Mouse (Mus musculus): Measurements from ENCODE around the gene Ninj2. TPM values are rescaled to one million over a fixed set of nuclear protein-coding genes. Genes with fewer than 3 reads are reported as not detected.

Ninj2 gene
- polyA plus RNA-seq, 1 experiment from 2014 or later, result not detected

- no peaks in the 10 kb centered on the region for H3K36me3 ChIP-seq
- peaks cover 21% of the 10 kb centered on the region for H3K4me1 ChIP-seq
- no peaks in the 10 kb centered on the region for H3K9me3 ChIP-seq
- no peak overlapping the region for H3K4me3 ChIP-seq
- H3K9ac ChIP-seq, result no peak overlapping the region
- WGBS, result 22% methylated on average over 10 of the region's 10 CpGs
- peak; percentile 59 for ATAC-seq (ENCODE audit: low FRiP score, low read depth)
- no peak overlapping the region for H3K27ac ChIP-seq
- no peaks in the 10 kb centered on the region for H3K27me3 ChIP-seq (replicated peaks)
- no peak overlapping the region for H3K4me2 ChIP-seq (replicated peaks)
Observed at GRCm38 (mm10) chr6:120199638-120200394, 106.7 kb downstream of the Ninj2 start.

- peaks cover 21% of the 10 kb centered on the region for H3K4me1 ChIP-seq
- no peak overlapping the region for H3K9ac ChIP-seq
- H3K9me3 ChIP-seq, result no peaks in the 10 kb centered on the region
- no peak overlapping the region for H3K4me2 ChIP-seq (replicated peaks)
- WGBS, result 48% methylated on average over 6 of the region's 6 CpGs
- ATAC-seq (ENCODE audit: low FRiP score, low read depth), result peak; percentile 43; the same call in 1 of the 2 replicates
- no peak overlapping the region for H3K4me3 ChIP-seq
- H3K27me3 ChIP-seq (replicated peaks), result no peaks in the 10 kb centered on the region
- no peak overlapping the region for H3K27ac ChIP-seq
- H3K36me3 ChIP-seq, result no peaks in the 10 kb centered on the region
Observed at GRCm38 (mm10) chr6:120201956-120202355, 108.8 kb downstream of the Ninj2 start.

GRCm38 (mm10) chr6:120202406-120202805 lies 109.3 kb downstream of the Ninj2 start:
- Histone ChIP-seq H3K36me3 (no peaks in the 10 kb centered on the region), H3K4me2 (replicated peaks) (no peak overlapping the region), H3K9ac (no peak overlapping the region), H3K4me3 (no peak overlapping the region), H3K4me1 (peaks cover 21% of the 10 kb centered on the region), H3K27ac (no peak overlapping the region), H3K9me3 (no peaks in the 10 kb centered on the region), H3K27me3 (replicated peaks) (no peaks in the 10 kb centered on the region)
- 46% methylated on average over 8 of the region's 8 CpGs for WGBS
- peak; percentile 44; the same call in 1 of the 2 replicates for ATAC-seq (ENCODE audit: low FRiP score, low read depth)

- Histone ChIP-seq H3K4me3 (no peak overlapping the region), H3K4me2 (replicated peaks) (no peak overlapping the region), H3K27me3 (replicated peaks) (no peaks in the 10 kb centered on the region), H3K27ac (no peak overlapping the region), H3K9me3 (no peaks in the 10 kb centered on the region), H3K36me3 (no peaks in the 10 kb centered on the region), H3K9ac (no peak overlapping the region), H3K4me1 (peaks cover 16% of the 10 kb centered on the region)
- 89% methylated on average over 5 of the region's 5 CpGs for WGBS
- ATAC-seq (ENCODE audit: low FRiP score, low read depth), result no peak
Observed at GRCm38 (mm10) chr6:120206586-120206985, 113.4 kb downstream of the Ninj2 start.

- 80% methylated on average over 6 of the region's 6 CpGs for WGBS
- H3K4me2 ChIP-seq (replicated peaks), result no peak overlapping the region
- H3K27me3 ChIP-seq (replicated peaks), result no peaks in the 10 kb centered on the region
- H3K9ac ChIP-seq, result no peak overlapping the region
- ATAC-seq (ENCODE audit: low FRiP score, low read depth), result no peak
- H3K4me3 ChIP-seq, result no peak overlapping the region
- no peak overlapping the region for H3K27ac ChIP-seq
- no peaks in the 10 kb centered on the region for H3K4me1 ChIP-seq
- H3K9me3 ChIP-seq, result no peaks in the 10 kb centered on the region
- no peaks in the 10 kb centered on the region for H3K36me3 ChIP-seq
Observed at GRCm38 (mm10) chr6:120211536-120211935, 118.4 kb downstream of the Ninj2 start.

- no peak overlapping the region for H3K4me3 ChIP-seq
- no peaks in the 10 kb centered on the region for H3K4me1 ChIP-seq
- H3K9ac ChIP-seq, result no peak overlapping the region
- 92% methylated on average over 1 of the region's 1 CpGs for WGBS
- no peaks in the 10 kb centered on the region for H3K27me3 ChIP-seq (replicated peaks)
- no peak for ATAC-seq (ENCODE audit: low FRiP score, low read depth)
- H3K4me2 ChIP-seq (replicated peaks), result no peak overlapping the region
- H3K9me3 ChIP-seq, result no peaks in the 10 kb centered on the region
- no peak overlapping the region for H3K27ac ChIP-seq
- H3K36me3 ChIP-seq, result no peaks in the 10 kb centered on the region
Observed at GRCm38 (mm10) chr6:120216702-120217101, 123.6 kb downstream of the Ninj2 start.

- Histone ChIP-seq H3K27ac (no peak overlapping the region), H3K36me3 (no peaks in the 10 kb centered on the region), H3K4me3 (no peak overlapping the region), H3K9ac (no peak overlapping the region), H3K9me3 (no peaks in the 10 kb centered on the region), H3K27me3 (replicated peaks) (no peaks in the 10 kb centered on the region), H3K4me1 (no peaks in the 10 kb centered on the region), H3K4me2 (replicated peaks) (no peak overlapping the region)
- WGBS, result 82% methylated on average over 2 of the region's 2 CpGs
- no peak for ATAC-seq (ENCODE audit: low FRiP score, low read depth)
Observed at GRCm38 (mm10) chr6:120219281-120219680, 126.1 kb downstream of the Ninj2 start.

GRCm38 (mm10) chr6:120222669-120223068 lies 129.5 kb downstream of the Ninj2 start:
- no peak for ATAC-seq (ENCODE audit: low FRiP score, low read depth)
- Histone ChIP-seq H3K4me2 (replicated peaks) (no peak overlapping the region), H3K27ac (no peak overlapping the region), H3K9ac (no peak overlapping the region), H3K9me3 (no peaks in the 10 kb centered on the region), H3K4me1 (no peaks in the 10 kb centered on the region), H3K36me3 (no peaks in the 10 kb centered on the region), H3K4me3 (no peak overlapping the region), H3K27me3 (replicated peaks) (no peaks in the 10 kb centered on the region)
- WGBS, result 29% methylated on average over 6 of the region's 6 CpGs

GRCm38 (mm10) chr6:120225355-120225754 lies 132.2 kb downstream of the Ninj2 start:
- no peak overlapping the region for H3K27ac ChIP-seq
- 69% methylated on average over 6 of the region's 6 CpGs for WGBS
- H3K36me3 ChIP-seq, result no peaks in the 10 kb centered on the region

GRCm38 (mm10) chr6:120227068-120227467 lies 133.9 kb downstream of the Ninj2 start:
- no peaks in the 10 kb centered on the region for H3K36me3 ChIP-seq

More at GRCm38 (mm10) chr6:120225355-120225754, 132.2 kb downstream of the Ninj2 start:
- Histone ChIP-seq H3K4me3 (no peak overlapping the region), H3K4me1 (no peaks in the 10 kb centered on the region), H3K9ac (no peak overlapping the region), H3K4me2 (replicated peaks) (no peak overlapping the region), H3K9me3 (no peaks in the 10 kb centered on the region), H3K27me3 (replicated peaks) (no peaks in the 10 kb centered on the region)
- no peak for ATAC-seq (ENCODE audit: low FRiP score, low read depth)

GRCm38 (mm10) chr6:120229806-120230205 lies 136.7 kb downstream of the Ninj2 start:
- H3K4me2 ChIP-seq (replicated peaks), result no peak overlapping the region
- no peak overlapping the region for H3K9ac ChIP-seq
- H3K9me3 ChIP-seq, result no peaks in the 10 kb centered on the region
- no peaks in the 10 kb centered on the region for H3K36me3 ChIP-seq
- WGBS, result 69% methylated on average over 7 of the region's 7 CpGs
- ATAC-seq (ENCODE audit: low FRiP score, low read depth), result no peak
- H3K27me3 ChIP-seq (replicated peaks), result no peaks in the 10 kb centered on the region
- no peak overlapping the region for H3K27ac ChIP-seq
- H3K4me3 ChIP-seq, result no peak overlapping the region
- H3K4me1 ChIP-seq, result no peaks in the 10 kb centered on the region

More at GRCm38 (mm10) chr6:120227068-120227467, 133.9 kb downstream of the Ninj2 start:
- Histone ChIP-seq H3K27me3 (replicated peaks) (no peaks in the 10 kb centered on the region), H3K4me3 (no peak overlapping the region), H3K4me1 (no peaks in the 10 kb centered on the region), H3K9me3 (no peaks in the 10 kb centered on the region), H3K27ac (no peak overlapping the region), H3K4me2 (replicated peaks) (no peak overlapping the region), H3K9ac (no peak overlapping the region)
- no peak for ATAC-seq (ENCODE audit: low FRiP score, low read depth)
- WGBS, result 88% methylated on average over 7 of the region's 7 CpGs

GRCm38 (mm10) chr6:120230441-120230840 lies 137.3 kb downstream of the Ninj2 start:
- Histone ChIP-seq H3K27ac (no peak overlapping the region), H3K27me3 (replicated peaks) (no peaks in the 10 kb centered on the region), H3K4me1 (no peaks in the 10 kb centered on the region), H3K36me3 (no peaks in the 10 kb centered on the region), H3K4me3 (no peak overlapping the region), H3K9ac (no peak overlapping the region), H3K4me2 (replicated peaks) (no peak overlapping the region), H3K9me3 (no peaks in the 10 kb centered on the region)
- 13% methylated on average over 1 of the region's 1 CpGs for WGBS
- no peak for ATAC-seq (ENCODE audit: low FRiP score, low read depth)

- H3K9ac ChIP-seq, result no peak overlapping the region
- no peaks in the 10 kb centered on the region for H3K9me3 ChIP-seq
- ATAC-seq (ENCODE audit: low FRiP score, low read depth), result no peak
- H3K4me3 ChIP-seq, result no peak overlapping the region
- no peak overlapping the region for H3K4me2 ChIP-seq (replicated peaks)
- 92% methylated on average over 6 of the region's 6 CpGs for WGBS
- no peaks in the 10 kb centered on the region for H3K27me3 ChIP-seq (replicated peaks)
- H3K4me1 ChIP-seq, result no peaks in the 10 kb centered on the region
- H3K36me3 ChIP-seq, result no peaks in the 10 kb centered on the region
- H3K27ac ChIP-seq, result no peak overlapping the region
Observed at GRCm38 (mm10) chr6:120232885-120233284, 139.7 kb downstream of the Ninj2 start.

Data from neural tube, embryonic 12.5 days (tissue).